Mouse (Mus musculus): ENCODE results near the gene Dpm1. TPM values are rescaled to one million over a fixed set of nuclear protein-coding genes. Genes with fewer than 3 reads are reported as not detected.

Gene Dpm1
- total RNA-seq, 1 experiment from 2014 or later: 82.0 TPM

- ATAC-seq (replicated peaks; ENCODE audit: insufficient number of reproducible peaks, low FRiP score, low TSS enrichment, poor library complexity, severe bottlenecking): no peak
These were observed 1.1 kb upstream of the Dpm1 start for GRCm38 (mm10) chr2:168231471-168231829.

GRCm38 (mm10) chr2:168230773-168231470 is 531 bp upstream of the Dpm1 start:
- no peak for ATAC-seq (replicated peaks; ENCODE audit: insufficient number of reproducible peaks, low FRiP score, low TSS enrichment, poor library complexity, severe bottlenecking)

- ATAC-seq (replicated peaks; ENCODE audit: insufficient number of reproducible peaks, low FRiP score, low TSS enrichment, poor library complexity, severe bottlenecking): no peak
These were observed 1.0 kb downstream of the Dpm1 start for GRCm38 (mm10) chr2:168229116-168230025.

GRCm38 (mm10) chr2:168223326-168223725 is 7.1 kb downstream of the Dpm1 start:
- ATAC-seq (replicated peaks; ENCODE audit: insufficient number of reproducible peaks, low FRiP score, low TSS enrichment, poor library complexity, severe bottlenecking): no peak

GRCm38 (mm10) chr2:168213788-168214397 is 16.5 kb downstream of the Dpm1 start:
- ATAC-seq (replicated peaks; ENCODE audit: insufficient number of reproducible peaks, low FRiP score, low TSS enrichment, poor library complexity, severe bottlenecking): no peak

- no peak for ATAC-seq (replicated peaks; ENCODE audit: insufficient number of reproducible peaks, low FRiP score, low TSS enrichment, poor library complexity, severe bottlenecking)
These were observed 22.5 kb downstream of the Dpm1 start for GRCm38 (mm10) chr2:168207883-168208282.

GRCm38 (mm10) chr2:168206725-168207644 is 23.4 kb downstream of the Dpm1 start, which contains the start of gene Adnp:
TSS of gene Adnp (minus strand) at chr2:168207112.
- peak; percentile 88 for ATAC-seq (replicated peaks; ENCODE audit: insufficient number of reproducible peaks, low FRiP score, low TSS enrichment, poor library complexity, severe bottlenecking)

GRCm38 (mm10) chr2:168205681-168206631 is 24.4 kb downstream of the Dpm1 start:
- ATAC-seq (replicated peaks; ENCODE audit: insufficient number of reproducible peaks, low FRiP score, low TSS enrichment, poor library complexity, severe bottlenecking): peak; percentile 0; the same call in 1 of the 2 replicates

GRCm38 (mm10) chr2:168205265-168205664 is 25.1 kb downstream of the Dpm1 start:
- ATAC-seq (replicated peaks; ENCODE audit: insufficient number of reproducible peaks, low FRiP score, low TSS enrichment, poor library complexity, severe bottlenecking): peak; percentile 75

GRCm38 (mm10) chr2:168204476-168204999 is 25.9 kb downstream of the Dpm1 start:
- no peak for ATAC-seq (replicated peaks; ENCODE audit: insufficient number of reproducible peaks, low FRiP score, low TSS enrichment, poor library complexity, severe bottlenecking)

- ATAC-seq (replicated peaks; ENCODE audit: insufficient number of reproducible peaks, low FRiP score, low TSS enrichment, poor library complexity, severe bottlenecking): no peak
These were observed 30.2 kb downstream of the Dpm1 start for GRCm38 (mm10) chr2:168200014-168200691.

- ATAC-seq (replicated peaks; ENCODE audit: insufficient number of reproducible peaks, low FRiP score, low TSS enrichment, poor library complexity, severe bottlenecking): no peak
These were observed 30.9 kb downstream of the Dpm1 start for GRCm38 (mm10) chr2:168199476-168199875.

- no peak for ATAC-seq (replicated peaks; ENCODE audit: insufficient number of reproducible peaks, low FRiP score, low TSS enrichment, poor library complexity, severe bottlenecking)
These were observed 32.0 kb downstream of the Dpm1 start for GRCm38 (mm10) chr2:168198421-168198820.

GRCm38 (mm10) chr2:168195721-168196120 is 34.7 kb downstream of the Dpm1 start:
- no peak for ATAC-seq (replicated peaks; ENCODE audit: insufficient number of reproducible peaks, low FRiP score, low TSS enrichment, poor library complexity, severe bottlenecking)

GRCm38 (mm10) chr2:168193685-168194084 is 36.7 kb downstream of the Dpm1 start:
- ATAC-seq (replicated peaks; ENCODE audit: insufficient number of reproducible peaks, low FRiP score, low TSS enrichment, poor library complexity, severe bottlenecking): no peak

GRCm38 (mm10) chr2:168191856-168192255 is 38.5 kb downstream of the Dpm1 start:
- no peak for ATAC-seq (replicated peaks; ENCODE audit: insufficient number of reproducible peaks, low FRiP score, low TSS enrichment, poor library complexity, severe bottlenecking)

GRCm38 (mm10) chr2:168175946-168176345 is 54.4 kb downstream of the Dpm1 start:
- no peak for ATAC-seq (replicated peaks; ENCODE audit: insufficient number of reproducible peaks, low FRiP score, low TSS enrichment, poor library complexity, severe bottlenecking)
